Mouse (Mus musculus) fat pad, adult 2 months (tissue): Measurements from ENCODE around the gene Slc44a3.

ENCODE experiments used
- DNase-seq: peaks from one replicate; pipeline ENCODE4 v3.0.0-alpha.2; 2011; ENCODE audit warnings: low read depth, low spot score; ENCODE audit errors: extremely low read depth

The Slc44a3 gene

GRCm38 (mm10) chr3:121504927-121505487 lies 27.2 kb downstream of the Slc44a3 start:
- no peak for DNase-seq

DNA sequence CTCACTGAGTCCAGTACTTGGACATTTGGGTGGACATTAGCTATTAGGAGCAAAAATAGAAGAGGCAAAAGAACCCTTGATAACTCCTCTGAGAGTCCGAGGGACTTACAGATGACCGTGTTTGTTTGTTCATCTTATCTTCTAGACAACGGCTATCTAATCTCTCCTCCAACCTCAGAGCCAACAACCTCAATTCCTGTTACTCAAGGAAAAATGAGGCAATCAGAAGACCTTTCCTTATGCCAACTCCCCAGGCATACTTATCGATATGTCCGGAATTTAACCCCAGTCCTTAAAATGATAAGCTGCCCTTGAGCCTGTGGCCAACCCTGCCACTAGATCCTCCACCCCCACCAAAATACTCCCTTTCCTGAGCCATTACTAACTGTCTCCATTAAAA lies 31.5 kb downstream of the Slc44a3 start:
- DNase-seq, result no peak

- DNase-seq, result no peak
Measured at GRCm38 (mm10) chr3:121500225-121500624, 32.0 kb downstream of the Slc44a3 start.

DNA sequence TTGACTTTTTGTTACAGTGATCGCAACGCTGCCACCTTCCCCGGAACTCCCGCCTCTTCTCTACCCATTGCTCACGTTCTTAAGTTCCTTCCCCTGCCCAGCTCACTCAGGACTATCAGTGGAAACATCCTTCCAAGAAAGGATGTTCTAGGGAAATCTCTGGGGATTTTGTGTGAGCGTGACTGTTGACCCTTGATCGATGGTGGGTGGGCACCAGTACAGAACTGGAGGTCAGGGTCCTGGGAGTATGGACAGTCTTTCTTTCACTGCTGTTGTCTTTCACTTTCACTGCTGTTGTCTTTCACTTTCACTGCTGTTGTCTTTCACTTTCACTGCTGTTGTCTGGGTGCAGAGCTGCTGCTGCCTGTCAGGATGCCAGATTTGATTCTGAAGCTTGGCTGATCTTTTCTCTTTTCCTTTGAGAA lies 38.2 kb downstream of the Slc44a3 start:
- DNase-seq, result no peak

- no peak for DNase-seq
Measured at GRCm38 (mm10) chr3:121492026-121492425, 40.2 kb downstream of the Slc44a3 start.

GRCm38 (mm10) chr3:121490941-121491340 lies 41.3 kb downstream of the Slc44a3 start:
- no peak for DNase-seq

GRCm38 (mm10) chr3:121489462-121490118 lies 42.6 kb downstream of the Slc44a3 start:
- DNase-seq, result no peak

DNA sequence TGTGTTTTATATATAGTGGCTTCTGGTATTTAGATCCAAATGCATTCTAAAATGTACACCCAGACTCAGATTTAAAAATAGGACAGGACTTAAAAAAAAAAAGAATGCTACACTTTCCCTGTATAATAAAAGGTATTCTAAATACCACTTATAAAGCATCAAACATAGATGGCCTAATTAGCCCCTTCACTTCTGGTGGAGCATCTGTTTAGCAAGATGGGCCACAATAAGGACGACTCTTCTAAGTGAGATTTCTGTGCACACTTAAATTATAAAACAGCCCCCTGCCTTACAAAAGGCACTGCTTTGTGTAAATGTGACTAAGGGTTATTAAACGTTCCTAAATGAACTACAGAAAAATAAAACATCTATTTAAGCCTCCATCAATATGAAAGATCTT lies 47.0 kb downstream of the Slc44a3 start:
- DNase-seq, result no peak

- DNase-seq, result no peak
Measured at GRCm38 (mm10) chr3:121483266-121484161, 48.7 kb downstream of the Slc44a3 start.

- no peak for DNase-seq
Measured at GRCm38 (mm10) chr3:121481564-121481963, 50.6 kb downstream of the Slc44a3 start.

DNA sequence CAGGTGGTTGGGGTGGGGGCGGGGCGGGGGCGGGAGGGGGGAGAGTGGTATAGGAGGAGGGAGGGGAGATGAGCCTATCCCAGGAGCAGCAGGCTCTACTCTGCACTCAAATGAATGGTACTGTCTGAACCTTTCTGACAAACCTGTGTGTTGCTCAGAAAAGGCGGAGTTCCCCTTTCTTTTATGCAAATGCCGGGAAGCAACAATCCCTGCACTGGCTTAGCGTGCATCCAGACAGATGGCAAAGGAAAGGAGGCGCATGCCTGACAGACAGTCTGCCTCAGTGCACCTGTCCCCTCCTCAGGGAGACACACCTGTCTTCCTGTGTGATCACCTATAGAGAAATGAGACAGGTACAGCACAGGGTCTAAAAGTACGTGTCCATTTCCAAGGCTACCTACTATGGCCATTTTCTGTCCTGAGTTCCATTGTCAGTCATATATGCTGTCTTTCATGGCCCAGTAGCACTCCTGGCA lies 51.2 kb downstream of the Slc44a3 start:
- DNase-seq, result no peak

DNA sequence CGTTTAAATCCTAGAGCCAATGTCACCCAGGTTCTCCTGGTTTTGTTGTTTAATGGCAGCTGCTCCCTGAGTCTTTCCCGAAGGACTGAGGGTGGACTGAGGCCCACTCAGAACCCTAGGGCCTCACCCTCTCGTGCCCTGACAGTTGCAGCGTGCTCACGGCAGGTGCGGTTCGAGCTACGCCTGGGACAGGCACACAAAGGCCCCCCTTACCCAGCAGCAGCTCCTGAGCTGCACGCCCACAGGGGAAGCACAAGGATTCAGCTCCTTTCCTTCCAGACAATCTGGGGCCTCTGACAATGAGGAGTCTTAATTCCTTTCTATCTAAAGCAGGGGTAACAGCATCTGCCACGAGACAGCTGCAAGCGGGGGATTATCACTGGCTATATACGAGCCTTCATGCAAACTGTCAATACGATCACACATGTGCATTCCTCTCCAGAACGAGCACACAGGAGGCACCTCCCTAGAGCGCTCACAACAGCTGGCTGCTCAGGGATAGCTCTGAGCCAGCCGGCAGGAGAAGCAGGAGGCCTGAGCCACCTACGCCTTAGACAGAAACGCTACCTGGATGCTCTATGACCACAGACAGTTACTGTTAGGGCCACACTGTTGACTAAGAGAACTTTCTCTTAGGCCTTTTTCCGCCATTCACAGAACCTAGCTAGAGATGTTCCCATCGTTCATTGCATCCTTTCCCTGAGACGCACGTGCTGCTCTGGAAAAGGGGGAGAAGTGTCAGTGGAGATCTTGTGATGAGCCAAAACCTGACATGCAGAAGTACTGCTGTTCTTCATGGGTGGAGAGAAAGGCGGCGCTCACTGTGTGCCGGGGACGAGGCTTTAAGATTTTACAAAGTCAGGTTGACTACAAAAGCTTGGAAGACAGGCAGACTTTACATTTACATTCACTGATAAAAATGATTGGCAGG lies 51.9 kb downstream of the Slc44a3 start:
- no peak for DNase-seq

DNA sequence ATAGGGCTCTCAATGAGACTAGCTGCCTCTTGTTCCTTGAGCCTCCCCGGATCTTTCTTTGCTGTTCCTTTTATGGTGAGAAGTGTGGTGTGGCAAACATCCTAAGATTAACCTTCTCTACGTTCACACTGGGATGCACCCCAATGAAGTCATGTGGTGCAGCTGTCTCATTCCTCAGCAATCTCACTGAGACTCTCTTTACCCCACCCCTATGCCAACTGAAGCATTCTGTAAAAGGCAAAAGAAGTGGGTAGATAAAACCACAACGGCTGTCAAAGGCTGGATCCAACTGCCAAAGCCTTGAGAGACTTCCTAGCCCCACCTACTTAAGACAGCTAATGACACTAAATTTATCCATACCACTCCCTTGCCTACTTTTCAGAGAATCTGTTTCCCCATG lies 57.5 kb downstream of the Slc44a3 start:
- no peak for DNase-seq

- no peak for DNase-seq
Measured at GRCm38 (mm10) chr3:121471703-121472102, 60.5 kb downstream of the Slc44a3 start.

DNA sequence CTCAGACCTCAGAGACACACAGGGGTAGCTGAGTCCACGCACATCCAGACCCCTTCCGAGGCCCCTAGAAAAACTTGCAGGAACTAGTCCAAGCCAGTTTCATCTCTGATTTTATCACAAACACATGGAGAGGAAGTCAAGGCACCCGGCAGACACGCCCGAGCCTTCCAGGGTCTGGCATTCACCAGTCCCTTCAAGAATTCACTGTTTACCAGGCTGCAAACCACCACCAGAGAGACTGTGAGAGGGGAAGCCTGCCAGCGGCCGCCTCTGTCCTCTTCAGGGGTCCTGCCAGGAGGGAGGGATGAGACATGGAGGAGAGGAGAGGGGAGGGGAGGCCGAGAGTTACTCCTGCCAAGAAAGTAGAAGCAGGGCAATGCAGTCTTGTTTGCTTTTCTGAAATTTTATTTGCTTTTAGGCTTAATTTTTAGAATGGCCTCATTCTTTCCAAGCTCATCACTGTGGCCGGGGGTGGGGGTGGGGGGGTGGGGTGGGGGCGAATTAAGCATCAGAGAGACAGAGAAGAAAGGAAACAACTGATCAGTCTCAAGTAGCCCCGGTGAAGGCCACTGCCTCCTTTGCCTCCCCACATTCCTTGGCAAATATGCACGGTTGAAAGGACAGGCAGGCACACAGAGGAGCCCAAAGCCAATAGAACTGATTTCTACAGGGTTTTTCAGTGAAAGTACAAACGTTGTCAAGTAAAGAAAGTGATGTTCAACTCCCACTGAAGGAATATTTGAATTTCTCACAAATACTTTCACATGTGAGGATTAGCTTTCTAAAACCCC lies 62.8 kb downstream of the Slc44a3 start:
- no peak for DNase-seq

DNA sequence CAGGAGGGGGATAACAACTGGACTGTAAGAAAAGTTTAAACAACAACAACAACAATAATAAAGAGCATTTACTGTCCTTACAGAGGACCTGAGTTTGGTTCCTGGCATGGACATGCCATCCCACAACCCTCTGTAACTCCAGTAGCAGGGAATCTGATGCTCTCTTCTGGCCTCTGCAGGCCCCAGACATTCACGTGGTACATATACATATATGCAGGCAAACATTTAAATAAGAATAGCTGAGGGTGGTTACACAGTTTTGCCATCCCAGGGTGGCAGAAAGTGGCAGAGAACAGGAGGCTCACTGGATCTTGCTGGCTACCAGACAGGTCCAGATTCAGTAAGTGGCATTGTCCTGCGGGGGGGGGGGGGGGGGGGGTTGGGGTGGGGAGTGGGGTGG lies 64.1 kb downstream of the Slc44a3 start:
- no peak for DNase-seq

GRCm38 (mm10) chr3:121467094-121467552 lies 65.1 kb downstream of the Slc44a3 start:
- DNase-seq, result no peak

DNA sequence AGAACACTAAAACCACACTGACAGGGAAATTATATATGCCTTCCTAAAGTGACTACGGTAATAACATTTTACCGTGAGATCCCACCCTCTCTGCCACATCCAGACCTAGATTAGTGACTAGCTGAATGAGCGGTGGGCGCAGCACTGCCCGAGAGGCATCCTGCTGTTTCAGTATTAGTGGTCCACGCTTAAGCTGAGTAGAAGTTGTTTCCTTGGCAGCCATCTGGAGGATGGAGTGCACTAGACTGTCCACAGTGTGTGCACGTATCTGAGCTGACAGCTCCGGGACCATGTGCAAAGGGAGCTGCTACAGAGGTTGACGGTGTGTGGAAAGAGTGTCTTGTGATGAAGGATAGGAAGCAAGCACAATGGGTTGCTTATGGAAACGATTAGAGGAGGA lies 66.4 kb downstream of the Slc44a3 start:
- no peak for DNase-seq

DNA sequence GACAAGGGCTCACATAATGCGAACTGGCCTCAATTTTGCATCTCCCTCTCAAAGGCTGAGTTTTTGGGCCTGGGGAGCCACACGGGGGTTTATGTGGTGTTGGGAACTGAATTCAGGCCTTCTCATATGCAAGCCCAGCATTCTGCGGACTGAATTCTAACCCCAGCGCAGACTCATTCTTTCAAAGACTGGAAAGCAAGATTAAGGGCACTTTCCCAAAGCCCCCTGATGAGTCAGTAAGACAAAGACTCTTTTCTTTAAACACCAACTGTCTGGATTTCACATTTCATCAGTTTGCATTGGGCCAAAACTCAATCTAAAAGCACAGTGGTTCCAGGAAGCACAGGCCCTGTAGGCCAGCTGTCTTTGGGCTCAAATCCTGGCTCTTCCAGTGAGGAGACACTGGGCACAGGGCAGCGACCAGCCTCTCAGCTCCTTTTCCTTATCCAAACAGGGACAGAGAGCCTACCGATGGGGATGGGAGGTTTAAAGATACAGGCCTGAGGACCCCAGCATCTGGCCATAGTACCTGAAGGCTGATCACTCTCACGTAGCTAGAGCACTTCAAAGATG lies 67.4 kb downstream of the Slc44a3 start:
- no peak for DNase-seq

DNA sequence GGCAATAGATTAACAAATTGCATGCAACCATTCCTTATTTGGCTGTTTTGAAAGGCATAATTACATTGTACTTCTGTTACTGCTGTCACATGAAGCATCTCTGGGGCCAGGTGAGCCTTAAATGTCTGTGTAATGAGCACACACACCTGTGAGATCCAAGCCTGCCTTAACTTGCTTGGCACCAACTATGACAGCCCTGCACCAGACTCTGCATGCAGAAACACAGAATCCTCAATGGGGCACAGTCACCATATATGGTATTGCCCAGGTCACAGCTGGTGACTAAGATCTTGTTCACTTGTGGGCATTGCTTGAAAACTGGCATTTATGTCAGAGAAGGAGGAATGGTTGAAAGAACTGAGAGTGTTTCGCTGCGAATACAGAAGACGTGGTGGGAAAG lies 69.4 kb downstream of the Slc44a3 start:
- no peak for DNase-seq
